Mouse (Mus musculus): ENCODE data around the gene Tuba3b. TPM values are rescaled to one million over a fixed set of nuclear protein-coding genes. Genes with fewer than 3 reads are reported as not detected.

Tuba3b gene
- polyA plus RNA-seq, 1 experiment, result 0.17 TPM

DNA sequence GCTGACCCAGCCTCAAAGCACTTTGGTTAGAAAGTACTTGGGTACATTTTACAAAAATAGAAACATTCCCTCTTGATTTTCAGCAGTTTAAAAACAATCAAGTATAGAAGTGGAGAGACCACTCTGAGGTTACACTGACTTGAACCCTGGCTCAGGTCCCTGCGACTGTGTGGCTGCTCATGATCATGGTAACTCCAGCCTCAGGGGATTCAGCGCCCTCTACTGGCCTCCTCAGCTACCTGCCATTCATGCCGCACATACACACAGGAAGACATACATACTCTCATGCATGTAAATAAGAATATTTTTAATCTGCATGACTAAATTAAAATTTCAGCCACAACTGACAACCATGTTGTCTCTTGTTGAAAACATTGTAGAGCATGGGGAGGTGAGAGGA lies 50.2 kb downstream of the Tuba3b start:
- H3K27ac ChIP-seq (ENCODE audit: insufficient read depth, low read depth, low read length), result no peak overlapping the region
- H3K4me1 ChIP-seq (ENCODE audit: control insufficient read depth, insufficient read depth, low read length), result no peaks in the 10 kb centered on the region
- DNase-seq, result no peak
- TF ChIP-seq POLR2A (IDR thresholded peaks at IDR 0.05; ENCODE audit: low read depth, low read length) (no peak), CTCF (conservative IDR thresholded peaks at IDR 0.05; ENCODE audit: insufficient read depth, insufficient read length, low read depth, low read length) (no peak)
- WGBS, result 86% methylated on average over 3 of the region's 3 CpGs
- H3K27me3 ChIP-seq (replicated peaks; ENCODE audit: control insufficient read depth, insufficient read depth, low read length), result no peaks in the 10 kb centered on the region
- H3K36me3 ChIP-seq (ENCODE audit: control insufficient read depth, insufficient read depth, low read length), result no peaks in the 10 kb centered on the region
- no peak overlapping the region for H3K4me3 ChIP-seq (ENCODE audit: insufficient read depth, low read depth, low read length)

- WGBS, result 57% methylated on average over 3 of the region's 3 CpGs
- Histone ChIP-seq H3K27ac (ENCODE audit: insufficient read depth, low read depth, low read length) (no peak overlapping the region), H3K4me1 (ENCODE audit: control insufficient read depth, insufficient read depth, low read length) (no peaks in the 10 kb centered on the region), H3K4me3 (ENCODE audit: insufficient read depth, low read depth, low read length) (no peak overlapping the region), H3K36me3 (ENCODE audit: control insufficient read depth, insufficient read depth, low read length) (no peaks in the 10 kb centered on the region), H3K27me3 (replicated peaks; ENCODE audit: control insufficient read depth, insufficient read depth, low read length) (no peaks in the 10 kb centered on the region)
- no peak for DNase-seq
- TF ChIP-seq POLR2A (IDR thresholded peaks at IDR 0.05; ENCODE audit: low read depth, low read length), result no peak
- TF ChIP-seq CTCF (conservative IDR thresholded peaks at IDR 0.05; ENCODE audit: insufficient read depth, insufficient read length, low read depth, low read length), result no peak
Observed at GRCm38 (mm10) chr6:145667654-145668053, 52.1 kb downstream of the Tuba3b start.

GRCm38 (mm10) chr6:145669596-145670071 lies 54.1 kb downstream of the Tuba3b start:
- no peak overlapping the region for H3K4me3 ChIP-seq (ENCODE audit: insufficient read depth, low read depth, low read length)
- no peaks in the 10 kb centered on the region for H3K36me3 ChIP-seq (ENCODE audit: control insufficient read depth, insufficient read depth, low read length)
- no peaks in the 10 kb centered on the region for H3K4me1 ChIP-seq (ENCODE audit: control insufficient read depth, insufficient read depth, low read length)
- H3K27ac ChIP-seq (ENCODE audit: insufficient read depth, low read depth, low read length), result no peak overlapping the region
- H3K27me3 ChIP-seq (replicated peaks; ENCODE audit: control insufficient read depth, insufficient read depth, low read length), result no peaks in the 10 kb centered on the region
- no peak for DNase-seq
- WGBS, result 76% methylated on average over 10 of the region's 10 CpGs
- no peak for TF ChIP-seq CTCF (conservative IDR thresholded peaks at IDR 0.05; ENCODE audit: insufficient read depth, insufficient read length, low read depth, low read length)
- no peak for TF ChIP-seq POLR2A (IDR thresholded peaks at IDR 0.05; ENCODE audit: low read depth, low read length)

Other genes starting within 250 kb of the Tuba3b start
- gene Lmntd1, start 1.4 kb upstream of the Tuba3b start, polyA plus RNA-seq (2012; rRNA removed), result 0.34 and 0.37 TPM in 2 replicates
- gene Rassf8, start 131.0 kb downstream of the Tuba3b start, polyA plus RNA-seq (2012; rRNA removed), result 26.8 and 33.9 TPM in 2 replicates
- 1.8 TPM in 2 replicates for gene Bhlhe41, start 249.8 kb downstream of the Tuba3b start, polyA plus RNA-seq (2012; rRNA removed)

All from kidney, adult 2 months (tissue).